In genomic region chr16:34254002-34254645, GRCm38 (mm10) we compare ENCODE assay signal across 19 mouse cellular contexts.
DNase-seq lines count a peak whose midpoint lies in the region; ATAC-seq and TF ChIP-seq lines count a peak whose summit lies in the region.
"Had no signal": no experiment of that assay in that cellular context is flagged by ENCODE, and none has a peak within 500 bp of the region (broad histone marks: within the 10 kb centered on the region; RNA-seq: fewer than 3 reads in every experiment).

No protein-coding gene starts in this region.

- H3K9me3 ChIP-seq in forebrain, embryonic 13.5 days (replicated peaks) = no peaks in the 10 kb centered on the region
- no peaks in the 10 kb centered on the region for H3K9me3 ChIP-seq in forebrain, postnatal 0 days (ENCODE audit: low read length)
- 0 out of 2 replicates have a peak, but pooled peaks cover 1% of the 10 kb centered on the region for H3K9me3 ChIP-seq in midbrain, embryonic 14.5 days (ENCODE audit: control insufficient read depth, low read length)
- H3K9me3 ChIP-seq: limb, embryonic 15.5 days; liver, embryonic 15.5 days had no signal

- peak; percentile 20; the same call in 1 of the 2 replicates for TF ChIP-seq POLR2A in cortical plate, adult 2 months (IDR thresholded peaks at IDR 0.05; ENCODE audit: extremely low read depth, insufficient read depth, low read length)

- TF ChIP-seq CTCF in forebrain, postnatal 0 days (IDR thresholded peaks at IDR 0.05; ENCODE audit: low read depth) = no peak
- TF ChIP-seq CTCF in layer of hippocampus, adult 2 months (conservative IDR thresholded peaks at IDR 0.05) = no peak
- TF ChIP-seq CTCF in cortical plate, adult 2 months (IDR thresholded peaks at IDR 0.05; ENCODE audit: extremely low read depth, insufficient read depth, low read length) = no peak

- ATAC-seq in forebrain, embryonic 13.5 days = peak; percentile 50; the same call in 1 of the 2 replicates
- no peak for ATAC-seq in forebrain, postnatal 0 days
- peak; percentile 78; the same call in 1 of the 2 replicates for ATAC-seq in midbrain, embryonic 14.5 days (ENCODE audit: low FRiP score, low TSS enrichment)
- ATAC-seq: CD4-positive, CD25-positive, alpha-beta regulatory T cell, adult 4 months; Patski had no signal

- DNase-seq in forebrain, postnatal 0 days = no peak
- DNase-seq in layer of hippocampus, adult 2 months (ENCODE audit: low spot score in 2 of 2) = no peak
- no peak for DNase-seq in layer of hippocampus, adult 8-10 months (ENCODE audit: low spot score in 2 of 2)
- DNase-seq in midbrain, embryonic 14.5 days = peak; percentile 54
- DNase-seq in gastrocnemius, adult 8-10 months (ENCODE audit: low spot score in 2 of 2) = no peak
- DNase-seq in yolk sac, embryonic 10.5 days (ENCODE audit: low spot score) = no peak
- DNase-seq: cerebellum, adult 9-11 months; gastrocnemius, postnatal 10 days; kidney, adult 18-20 months; layer of hippocampus, postnatal 36 days; right cerebral cortex, postnatal 25 days had no signal

- H3K27ac ChIP-seq in forebrain, embryonic 13.5 days = peak overlapping the region; percentile 4
- no peak overlapping the region for H3K27ac ChIP-seq in forebrain, postnatal 0 days (ENCODE audit: low read depth, low read length)
- H3K27ac ChIP-seq in layer of hippocampus, adult 2 months = peak overlapping the region; percentile 58
- peak overlapping the region; percentile 32; the same call in 1 of the 2 replicates for H3K27ac ChIP-seq in cortical plate, adult 2 months (ENCODE audit: insufficient read depth, low read length)
- H3K27ac ChIP-seq in midbrain, embryonic 14.5 days (replicated peaks; ENCODE audit: low read depth, low read length) = peak overlapping the region; percentile 74
- H3K27ac ChIP-seq: kidney, postnatal 0 days; limb, embryonic 15.5 days; liver, embryonic 15.5 days; macrophage had no signal

- H3K27me3 ChIP-seq in forebrain, embryonic 13.5 days = no peaks in the 10 kb centered on the region
- H3K27me3 ChIP-seq in forebrain, postnatal 0 days (ENCODE audit: insufficient read depth, low read length) = no peaks in the 10 kb centered on the region
- no peaks in the 10 kb centered on the region for H3K27me3 ChIP-seq in midbrain, embryonic 14.5 days (ENCODE audit: control insufficient read depth, insufficient read depth, low read length)
- H3K27me3 ChIP-seq: limb, embryonic 15.5 days; liver, embryonic 15.5 days; Patski had no signal

- 59% methylated on average over 4 of the region's 4 CpGs for WGBS in forebrain, embryonic 13.5 days
- 60% methylated on average over 4 of the region's 4 CpGs for WGBS in forebrain, postnatal 0 days
- WGBS in midbrain, embryonic 14.5 days = 54% methylated on average over 4 of the region's 4 CpGs

- no peak overlapping the region for H3K9ac ChIP-seq in forebrain, embryonic 13.5 days
- H3K9ac ChIP-seq in forebrain, postnatal 0 days = no peak overlapping the region
- H3K9ac ChIP-seq in midbrain, embryonic 14.5 days (replicated peaks; ENCODE audit: low read length) = no peak overlapping the region
- H3K9ac ChIP-seq: limb, embryonic 15.5 days; liver, embryonic 15.5 days had no signal

- no peak overlapping the region for H3K4me3 ChIP-seq in forebrain, embryonic 13.5 days
- no peak overlapping the region for H3K4me3 ChIP-seq in forebrain, postnatal 0 days (ENCODE audit: low read depth, low read length)
- peak overlapping the region; percentile 19 for H3K4me3 ChIP-seq in layer of hippocampus, adult 2 months
- no peak overlapping the region for H3K4me3 ChIP-seq in cortical plate, adult 2 months (ENCODE audit: insufficient read depth, low read length)
- no peak overlapping the region for H3K4me3 ChIP-seq in midbrain, embryonic 14.5 days (replicated peaks; ENCODE audit: low read depth, low read length)
- H3K4me3 ChIP-seq: limb, embryonic 15.5 days; liver, embryonic 15.5 days had no signal

- no peak overlapping the region for H3K4me2 ChIP-seq in forebrain, embryonic 13.5 days
- H3K4me2 ChIP-seq in forebrain, postnatal 0 days (ENCODE audit: low read depth) = no peak overlapping the region
- no peak overlapping the region for H3K4me2 ChIP-seq in midbrain, embryonic 14.5 days (ENCODE audit: low read length)
- H3K4me2 ChIP-seq: limb, embryonic 15.5 days; liver, embryonic 15.5 days had no signal

- H3K4me1 ChIP-seq in forebrain, embryonic 13.5 days = peaks cover 27% of the 10 kb centered on the region
- H3K4me1 ChIP-seq in forebrain, postnatal 0 days (ENCODE audit: insufficient read depth) = no peaks in the 10 kb centered on the region
- H3K4me1 ChIP-seq in cortical plate, adult 2 months (ENCODE audit: control insufficient read depth, insufficient read depth, low read length) = peaks cover 30% of the 10 kb centered on the region
- peaks cover 22% of the 10 kb centered on the region for H3K4me1 ChIP-seq in midbrain, embryonic 14.5 days (ENCODE audit: control insufficient read depth, insufficient read depth, low read length)
- H3K4me1 ChIP-seq: limb, embryonic 15.5 days; liver, embryonic 15.5 days had no signal

- peaks cover 29% of the 10 kb centered on the region for H3K36me3 ChIP-seq in forebrain, embryonic 13.5 days (ENCODE audit: poor library complexity, severe bottlenecking)
- peaks cover 21% of the 10 kb centered on the region for H3K36me3 ChIP-seq in forebrain, postnatal 0 days (ENCODE audit: insufficient read depth)
- H3K36me3 ChIP-seq in midbrain, embryonic 14.5 days (ENCODE audit: control insufficient read depth, insufficient read depth, low read length) = peaks cover 16% of the 10 kb centered on the region; the same call in 1 of the 2 replicates
- H3K36me3 ChIP-seq: liver, embryonic 15.5 days had no signal
